In genomic region chr5:116457791-116458190, GRCm38 (mm10) we compare ENCODE assay signal across 19 mouse cellular contexts. TPM values are rescaled to one million over a fixed set of nuclear protein-coding genes. Genes with fewer than 3 reads are reported as not detected.
"Had no signal": no experiment of that assay in that cellular context is flagged by ENCODE, and none has a peak within 500 bp of the region (broad histone marks: within the 10 kb centered on the region; RNA-seq: fewer than 3 reads in every experiment).

No protein-coding gene starts in this region.

- H3K27ac ChIP-seq: liver, embryonic 15.5 days; lung, embryonic 15.5 days; macrophage; midbrain, embryonic 13.5 days; midbrain, embryonic 15.5 days; stomach, embryonic 15.5 days; stomach, postnatal 0 days had no signal

- DNase-seq: liver, postnatal 0 days; lung, adult 2 months; lung, postnatal 14 days; lung, postnatal 36 days; right cerebral cortex, postnatal 14 days; thymus, adult 2 months; thymus, postnatal 25 days had no signal

- H3K27me3 ChIP-seq: liver, embryonic 15.5 days; lung, embryonic 15.5 days; midbrain, embryonic 15.5 days; stomach, embryonic 15.5 days had no signal

- H3K9ac ChIP-seq: liver, embryonic 15.5 days; liver, postnatal 0 days; lung, embryonic 15.5 days; midbrain, embryonic 15.5 days; stomach, embryonic 15.5 days had no signal

- H3K9me3 ChIP-seq: liver, embryonic 15.5 days; lung, embryonic 15.5 days; midbrain, embryonic 13.5 days; midbrain, embryonic 15.5 days; stomach, embryonic 15.5 days had no signal

- H3K4me2 ChIP-seq: liver, embryonic 15.5 days; lung, embryonic 15.5 days; midbrain, embryonic 11.5 days; midbrain, embryonic 15.5 days had no signal

- H3K4me3 ChIP-seq: liver, embryonic 15.5 days; lung, embryonic 15.5 days; megakaryocyte, embryonic 14.5 days; midbrain, embryonic 13.5 days; midbrain, embryonic 15.5 days; stomach, embryonic 15.5 days had no signal

- ATAC-seq: liver, postnatal 0 days; lung, postnatal 0 days; midbrain, embryonic 13.5 days; midbrain, embryonic 15.5 days had no signal

- H3K36me3 ChIP-seq: liver, embryonic 15.5 days; lung, embryonic 15.5 days; midbrain, embryonic 15.5 days; stomach, embryonic 15.5 days had no signal

RNA-seq across cellular contexts. Expression of gene Hspb8, which starts 35.1 kb away (rescaled TPM):
- total RNA-seq: monocyte, adult 5-6 weeks; neutrophil, adult 5-6 weeks had no signal
